Mouse (Mus musculus) heart, adult 9 months (tissue): ENCODE measurements around the gene Gpr37.

Source experiments
- DNase-seq, 2 experiments: peaks; one replicate each; pipeline ENCODE4 v3.0.0; 2022; ENCODE audit warnings: low spot score in 2 of 2

The Gpr37 gene

GRCm38 (mm10) chr6:25690629-25691028 lies at the start of gene Gpr37:
TSS of gene Gpr37 (minus strand) at chr6:25690729.
- no peak for DNase-seq

- DNase-seq: no peak
These were observed 46.0 kb upstream of the Gpr37 start for GRCm38 (mm10) chr6:25736533-25736932.

DNA sequence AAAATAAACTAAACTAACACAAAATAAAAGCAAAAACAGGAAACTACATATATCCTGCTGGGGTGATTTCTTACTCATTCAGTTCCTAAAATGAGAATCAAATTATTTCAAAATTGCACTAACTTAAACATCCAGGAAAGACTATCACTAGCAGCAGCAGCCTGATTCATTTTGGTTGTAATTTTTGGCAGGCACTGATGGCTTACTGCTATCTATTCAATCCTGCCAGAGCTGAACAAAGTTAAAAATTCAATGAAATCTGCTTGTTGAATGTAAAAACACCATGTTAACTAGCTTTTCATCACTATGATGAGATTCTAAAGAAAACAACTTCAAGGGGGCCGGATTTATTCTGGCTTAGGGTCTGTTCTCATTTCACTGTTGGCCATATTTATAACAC lies 36.0 kb upstream of the Gpr37 start:
- no peak for DNase-seq

- no peak for DNase-seq
These were observed 20.1 kb upstream of the Gpr37 start for GRCm38 (mm10) chr6:25710601-25711000.

DNA sequence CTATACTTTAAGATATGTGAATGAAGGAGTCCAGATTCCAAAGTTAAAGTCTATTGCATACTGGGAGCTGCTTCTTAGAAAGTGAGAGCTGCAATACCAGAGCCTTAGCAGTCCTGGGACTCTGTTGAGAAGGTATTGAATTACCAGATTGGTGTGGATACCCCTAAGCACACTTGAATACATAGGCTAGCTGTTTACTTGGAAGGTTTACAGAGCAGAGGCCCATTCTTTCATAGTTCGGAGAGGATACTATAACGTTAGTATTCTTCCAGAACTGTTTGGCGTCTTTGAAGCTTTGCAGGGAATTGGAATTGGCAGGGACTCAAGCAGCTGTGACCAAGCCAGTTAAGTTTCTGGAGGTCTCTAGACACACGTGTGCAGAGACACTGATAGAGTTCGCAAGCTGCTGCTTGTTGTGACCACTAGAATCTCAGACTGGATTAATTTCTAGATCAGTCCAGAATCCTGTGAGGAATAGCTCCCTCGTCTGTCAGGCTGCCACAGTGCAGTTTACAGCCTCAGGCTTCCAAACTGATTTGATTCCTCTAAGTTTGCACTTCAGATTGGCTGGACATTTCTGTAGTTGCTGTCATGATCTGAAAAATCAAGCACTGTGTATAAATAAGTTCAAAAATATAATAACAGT lies 18.8 kb upstream of the Gpr37 start:
- no peak for DNase-seq

- no peak for DNase-seq
These were observed 9.4 kb upstream of the Gpr37 start for GRCm38 (mm10) chr6:25699956-25700355.

GRCm38 (mm10) chr6:25690284-25690605 lies 284 bp downstream of the Gpr37 start:
- no peak for DNase-seq

- DNase-seq: no peak
These were observed 827 bp downstream of the Gpr37 start for GRCm38 (mm10) chr6:25689520-25690283.

DNA sequence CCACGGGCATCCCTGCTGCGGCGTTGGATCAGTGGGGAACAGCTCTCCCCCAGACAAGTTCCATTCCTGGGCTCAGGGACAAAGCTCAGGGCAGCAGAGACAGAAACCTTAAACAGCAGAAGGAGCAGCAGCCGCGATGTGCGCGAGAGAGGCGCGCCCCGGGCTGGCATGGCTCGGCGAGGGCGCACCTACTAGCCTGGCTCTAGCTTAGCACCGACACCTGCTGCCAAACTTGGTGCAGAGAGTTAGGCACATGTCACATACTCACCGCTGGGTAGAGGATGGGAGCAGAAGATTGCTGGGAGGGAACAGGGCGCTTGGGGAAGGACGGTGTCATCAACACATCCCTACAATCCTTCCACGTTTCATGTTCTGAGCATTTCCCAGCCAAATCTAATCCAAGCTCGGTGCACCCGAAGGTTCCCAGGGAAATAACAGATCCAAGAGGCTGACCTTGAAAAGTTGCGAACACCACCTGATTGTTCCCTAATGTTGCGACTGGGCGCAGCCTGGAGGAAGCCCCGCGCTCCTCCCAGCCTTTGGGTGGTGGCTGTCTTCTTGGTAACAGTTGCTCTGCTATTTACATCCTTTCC lies 1.5 kb downstream of the Gpr37 start:
- DNase-seq: no peak

DNA sequence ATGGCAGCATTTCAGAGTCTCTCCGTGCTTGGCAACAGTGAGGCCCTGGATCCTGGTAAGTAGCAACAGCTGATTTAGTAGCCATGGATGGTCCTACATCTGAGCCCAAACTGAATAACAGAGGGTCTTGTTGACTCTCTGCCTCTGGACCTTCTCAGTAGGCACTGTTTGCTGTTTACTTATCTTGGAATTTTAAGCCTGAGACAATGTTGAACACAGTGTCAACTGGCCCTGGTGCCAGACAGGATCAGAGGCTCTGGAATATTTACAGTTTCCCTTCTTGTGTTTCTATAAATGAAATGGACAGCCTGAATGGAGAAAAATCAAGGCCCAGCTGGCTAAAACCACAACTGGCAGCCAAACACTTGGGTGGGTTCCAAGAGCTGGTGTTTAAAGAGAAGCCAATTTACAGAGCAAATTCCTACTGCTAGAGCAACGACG lies 3.7 kb downstream of the Gpr37 start:
- DNase-seq: no peak

DNA sequence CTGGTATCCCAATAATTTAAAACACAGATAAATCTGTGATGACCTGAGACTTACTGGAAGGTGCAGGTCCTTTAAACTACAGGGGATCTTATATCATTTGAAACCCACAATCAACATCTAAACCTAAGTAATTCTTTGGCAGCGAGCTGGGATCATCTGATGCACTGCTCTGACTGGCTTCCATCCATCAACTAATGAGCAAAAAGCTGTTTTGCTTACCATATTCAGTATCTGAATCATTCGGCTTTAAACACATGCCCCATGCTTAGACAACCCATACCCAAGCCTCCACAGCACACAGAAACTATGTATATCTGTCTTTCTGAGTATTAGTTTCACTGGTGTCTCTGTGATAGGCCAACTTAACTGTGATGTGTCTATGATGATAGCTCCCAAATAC lies 6.1 kb downstream of the Gpr37 start:
- no peak for DNase-seq

DNA sequence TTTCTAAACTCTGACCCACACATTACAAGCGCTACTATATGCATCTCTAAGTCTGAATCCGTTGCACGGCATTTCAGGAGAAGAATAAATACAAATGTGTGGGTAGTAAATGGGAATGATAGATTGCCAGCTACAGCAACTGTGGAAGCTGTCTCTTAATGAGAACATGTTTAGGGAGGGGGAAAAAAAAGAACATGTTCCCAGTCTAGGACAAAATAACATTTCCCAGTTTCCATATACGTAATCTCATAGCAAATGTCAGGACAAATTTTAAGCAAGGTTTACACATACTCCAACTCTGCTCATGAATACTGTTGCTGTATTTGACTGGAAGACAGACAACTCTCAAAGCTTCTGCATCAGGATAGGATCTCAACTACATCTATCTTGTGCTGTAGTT lies 15.4 kb downstream of the Gpr37 start:
- DNase-seq: no peak

DNA sequence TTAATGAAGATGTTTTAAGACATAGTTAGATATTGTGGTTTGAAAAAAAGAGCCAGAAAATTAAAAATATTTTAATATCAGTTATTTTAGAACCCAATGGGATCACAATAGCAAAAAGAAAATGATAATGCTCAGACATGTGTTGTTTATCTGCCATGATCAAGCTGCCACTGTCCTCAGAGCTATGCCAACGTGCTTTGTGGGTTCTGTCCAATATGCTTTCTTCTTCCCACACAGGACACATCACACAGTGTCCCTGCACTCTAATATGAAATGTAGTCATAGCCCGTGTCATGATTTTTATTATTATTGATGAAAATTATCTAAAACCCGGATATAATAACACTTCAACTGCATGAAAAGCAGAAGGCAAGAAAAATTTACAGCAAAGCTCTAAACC lies 16.7 kb downstream of the Gpr37 start:
- DNase-seq: no peak

DNA sequence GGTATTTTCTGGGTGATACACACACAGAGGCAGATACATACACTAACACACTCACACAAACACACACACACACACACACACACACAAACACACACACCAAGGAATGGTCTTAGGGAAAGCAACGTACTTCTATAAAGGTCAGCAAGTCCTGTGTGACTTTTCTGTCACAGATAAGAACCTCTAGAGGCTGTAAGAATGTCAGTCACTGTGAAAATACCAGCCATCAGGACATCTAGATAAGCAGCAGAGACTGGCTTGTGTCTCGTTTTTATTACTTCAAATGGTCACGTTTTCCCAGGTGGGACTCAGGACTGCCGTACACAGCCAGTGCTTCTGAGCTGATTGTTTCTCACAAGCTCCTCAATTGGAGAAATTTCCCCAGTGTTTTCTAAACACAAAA lies 20.4 kb downstream of the Gpr37 start:
- no peak for DNase-seq

DNA sequence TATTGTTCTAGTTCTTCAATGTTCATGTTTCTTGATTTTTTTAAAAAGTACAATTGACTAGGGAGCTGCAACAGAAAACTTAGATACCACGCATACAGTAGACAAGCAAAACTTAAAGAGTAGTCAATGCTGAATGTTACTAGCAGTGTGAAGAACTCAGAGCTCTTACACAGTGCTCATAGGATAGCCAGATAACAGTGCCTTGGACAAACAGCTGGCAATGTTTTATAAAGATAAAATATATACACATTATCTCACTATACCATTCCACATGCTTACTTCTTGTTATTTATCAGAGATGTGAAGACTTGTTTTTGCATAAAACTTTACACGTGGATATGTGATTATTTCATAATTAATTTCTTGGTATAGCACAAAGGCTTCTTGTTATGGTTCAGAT lies 26.6 kb downstream of the Gpr37 start:
- DNase-seq: no peak

DNA sequence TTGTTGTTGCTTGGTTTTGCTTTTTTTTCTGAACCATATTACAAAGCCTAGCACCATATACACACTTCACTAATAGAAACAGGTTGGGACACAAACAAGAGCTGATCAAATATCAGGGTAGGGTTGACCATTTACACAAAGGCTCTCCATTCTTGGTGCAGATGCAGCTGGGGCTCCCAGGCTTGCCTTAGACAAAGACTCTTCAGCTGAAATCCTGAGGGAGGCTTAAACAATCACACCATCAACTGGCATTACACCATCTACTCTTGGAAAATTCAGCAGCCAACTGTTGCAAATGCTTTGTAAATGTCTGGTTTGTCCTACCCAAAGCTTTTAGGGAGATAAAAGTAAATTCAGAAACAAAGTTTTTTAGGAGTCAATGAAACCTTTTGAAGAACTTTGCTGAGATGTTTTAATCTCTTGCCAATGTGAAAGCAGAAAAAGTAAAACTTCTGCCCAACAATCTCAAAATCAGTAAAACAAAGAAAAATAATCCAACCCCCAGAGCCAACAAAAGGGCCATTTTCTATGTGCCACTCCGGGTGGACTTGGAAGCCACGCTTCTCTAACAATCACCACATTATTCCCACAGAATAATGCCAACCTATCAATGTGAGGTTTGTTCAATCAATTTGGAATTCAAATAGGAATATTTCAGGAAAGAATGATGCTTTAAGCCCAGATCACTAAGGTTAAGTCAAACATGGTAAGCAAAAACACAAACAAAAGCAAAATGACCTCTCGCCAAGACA lies 30.4 kb downstream of the Gpr37 start:
- DNase-seq: no peak
